Mouse (Mus musculus) brain, embryonic 14.5 days (tissue): ENCODE measurements at regions not wholly inside any gene's neighbourhood (a gene's known extent, or its start where the extent isn't known, plus 50 kb on each side); places are given as distances from the start of the nearest gene placed in this dataset.

Experiments used
- CTCF ChIP-seq: fragments of 200-500 bp; IDR thresholded peaks from 2 replicates; pipeline ENCODE4 v1.5.1; 2012; ENCODE audit warnings: inconsistent platforms, mild to moderate bottlenecking, moderate library complexity, borderline replicate concordance; ENCODE audit not compliant: insufficient read depth, insufficient read length; ENCODE audit errors: extremely low read depth
- POLR2A ChIP-seq: fragments of 200-500 bp; IDR thresholded peaks from 2 replicates; pipeline ENCODE4 v1.6.1; 2012; ENCODE audit warnings: mild to moderate bottlenecking, inconsistent platforms, borderline replicate concordance; ENCODE audit not compliant: poor library complexity, insufficient read depth, insufficient read length, severe bottlenecking; ENCODE audit errors: extremely low read depth

GRCm38 (mm10) chr7:136058319-136058718, 342.2 kb upstream of the Mki67 start:
- TF ChIP-seq CTCF: no peak
- TF ChIP-seq POLR2A: no peak
